Mouse (Mus musculus) kidney, adult 2 months (tissue): ENCODE measurements around the gene Olfr486.
"Not testable (repeated sequence)": the region's sequence is repeated elsewhere in the genome, so short reads cannot be mapped to it uniquely, and the experiment has no call there.

Experiments used
- CTCF ChIP-seq: fragments of 200-500 bp; conservative IDR thresholded peaks from 2 replicates; pipeline ENCODE4 v1.5.1; 2011; ENCODE audit warnings: low read depth, mild to moderate bottlenecking, control low read depth, low read length, moderate library complexity, mixed read lengths; ENCODE audit not compliant: insufficient read depth, insufficient read length
- POLR2A ChIP-seq: fragments of 200-500 bp; IDR thresholded peaks from one replicate; pipeline ENCODE4 v1.6.1; 2011; ENCODE audit warnings: low read depth, low read length, control low read depth

DNA sequence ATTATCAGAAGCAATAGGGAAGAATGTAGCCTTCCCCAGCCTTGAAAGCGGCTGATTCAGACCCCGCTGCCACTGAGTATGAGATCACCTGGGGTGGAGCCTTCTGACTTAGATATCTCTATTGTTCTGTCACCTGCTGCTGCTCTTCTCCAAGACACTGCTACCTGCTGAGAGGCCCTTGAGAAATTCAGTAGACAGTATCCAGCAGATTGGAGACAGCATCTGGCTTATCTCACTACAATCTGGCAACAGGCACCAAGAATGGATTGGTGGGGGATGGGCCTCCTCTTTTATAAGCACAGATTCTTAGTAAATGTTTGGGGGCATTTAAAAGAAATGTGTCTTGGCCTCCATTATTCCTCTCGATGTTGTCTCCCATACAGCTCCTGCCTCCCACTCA lies 11.9 kb upstream of the Olfr486 start:
- TF ChIP-seq CTCF, POLR2A: not testable (repeated sequence)
